Mouse (Mus musculus) E14TG2a.4 (cell line): ENCODE data around the gene Nfam1.

Source experiments
- CTCF ChIP-seq: conservative IDR thresholded peaks from 2 replicates; pipeline ENCODE4 v1.5.1; 2014; ENCODE audit warnings: low read length
- NANOG ChIP-seq: IDR thresholded peaks from 2 replicates; pipeline ENCODE4 v1.6.1; 2014; ENCODE audit warnings: borderline replicate concordance, low read length, mixed read lengths

GRCm38 (mm10) chr15:82984574-82984973 lies 48.5 kb downstream of the Nfam1 start:
- TF ChIP-seq CTCF = no peak
- TF ChIP-seq NANOG = no peak
